Mouse (Mus musculus) hindbrain, embryonic 14.5 days (tissue): Measurements from ENCODE around the gene Jph3. TPM values are rescaled to one million over a fixed set of nuclear protein-coding genes. Genes with fewer than 3 reads are reported as not detected.

Experiments
- ATAC-seq: fragments of 200-750 bp; cut with Nextera tagmentation; 2 replicates; pipeline ENCODE4 v1.8.0; 2017; ENCODE audit warnings: moderate number of reproducible peaks, mild to moderate bottlenecking, moderate TSS enrichment, moderate library complexity; ENCODE audit not compliant: low FRiP score
- DNase-seq: peaks from one replicate; pipeline ENCODE4 v3.0.0-alpha.2; 2015; ENCODE audit warnings: low spot score
- H3K27ac ChIP-seq: fragments of 300-500 bp; sonication (generic); 2 replicates; pipeline ENCODE4 v1.5.1; 2014; ENCODE audit warnings: mild to moderate bottlenecking, moderate library complexity
- H3K27me3 ChIP-seq: fragments of 300-500 bp; sonication (generic); 2 replicates; pipeline ENCODE4 v1.6.1; 2014; ENCODE audit warnings: mild to moderate bottlenecking, low read length, mixed read lengths; ENCODE audit not compliant: control insufficient read depth, insufficient read depth
- H3K36me3 ChIP-seq: fragments of 300-500 bp; sonication (generic); replicated peaks from 2 replicates; pipeline ENCODE4 v1.6.1; 2014; ENCODE audit not compliant: control insufficient read depth, insufficient read depth
- H3K4me1 ChIP-seq: fragments of 300-500 bp; sonication (generic); replicated peaks from 2 replicates; pipeline ENCODE4 v1.6.1; 2014; ENCODE audit warnings: antibody characterized with exemption, low read length, mixed read lengths; ENCODE audit not compliant: control insufficient read depth, insufficient read depth
- H3K4me2 ChIP-seq: fragments of 300-500 bp; sonication (generic); replicated peaks from 2 replicates; pipeline ENCODE4 v1.6.1; 2014; ENCODE audit warnings: mild to moderate bottlenecking, moderate library complexity
- H3K4me3 ChIP-seq: fragments of 300-500 bp; sonication (generic); replicated peaks from 2 replicates; pipeline ENCODE4 v1.5.1; 2014; ENCODE audit warnings: mild to moderate bottlenecking, low read length
- H3K9ac ChIP-seq: fragments of 300-500 bp; sonication (generic); 2 replicates; pipeline ENCODE4 v1.6.1; 2014
- H3K9me3 ChIP-seq: fragments of 300-500 bp; sonication (generic); 2 replicates; pipeline ENCODE4 v1.6.1; 2016; ENCODE audit warnings: low read length; ENCODE audit not compliant: control insufficient read depth
- WGBS: fragments of 180-500 bp; shearing (Covaris S2); extraction: QIAGEN DNeasy Blood & Tissue Kit; methylation state at CpG from one replicate; pipeline ENCODE4 v1.1.7; 2014; 5-methylcytosine and 5-hydroxymethylcytosine counted together
- polyA plus RNA-seq: library from polyadenylated mRNA; unstranded; fragments of >200 nt; fragmentation: Nextera tagmentation; extraction: Ambion mirVana; gene quantifications from 2 replicates; pipeline ENCODE4 v1.2.1, GENCODE M21; 2014

Gene Jph3
- polyA plus RNA-seq, 1 experiment from 2014 or later, result 93.1 TPM

- Histone ChIP-seq H3K27me3 (no peaks in the 10 kb centered on the region), H3K4me2 (no peak overlapping the region), H3K9me3 (no peaks in the 10 kb centered on the region), H3K9ac (no peak overlapping the region), H3K4me3 (no peak overlapping the region), H3K4me1 (no peaks in the 10 kb centered on the region), H3K36me3 (no peaks in the 10 kb centered on the region), H3K27ac (no peak overlapping the region)
- ATAC-seq (peak; percentile 60; the same call in 1 of the 2 replicates), DNase-seq (no peak)
- 40% methylated on average over 7 of the region's 7 CpGs for WGBS
These were observed 33.7 kb downstream of the Jph3 start for GRCm38 (mm10) chr8:121762999-121763699.

DNA sequence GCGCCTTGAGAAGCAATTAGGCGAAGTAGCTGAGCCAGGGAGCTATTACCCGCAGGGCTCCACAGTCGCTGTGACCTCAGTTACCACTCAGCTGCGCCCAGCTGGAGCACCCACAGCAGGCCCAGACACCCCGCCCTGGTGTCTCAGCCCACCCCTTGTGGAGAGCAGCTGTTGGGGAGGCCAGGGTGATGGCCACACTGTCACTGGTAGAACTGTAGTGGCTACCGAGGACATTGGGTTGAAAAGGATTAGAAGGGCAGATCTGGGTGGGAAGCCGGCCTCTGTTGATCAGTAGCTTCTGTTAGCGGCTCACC lies 34.2 kb downstream of the Jph3 start:
- Histone ChIP-seq H3K9ac (no peak overlapping the region), H3K27me3 (no peaks in the 10 kb centered on the region), H3K4me1 (no peaks in the 10 kb centered on the region), H3K27ac (no peak overlapping the region), H3K36me3 (no peaks in the 10 kb centered on the region), H3K4me3 (no peak overlapping the region), H3K4me2 (no peak overlapping the region), H3K9me3 (no peaks in the 10 kb centered on the region)
- DNase-seq (no peak), ATAC-seq (peak; percentile 27; the same call in 1 of the 2 replicates)
- WGBS, result 59% methylated on average over 9 of the region's 9 CpGs

- no peak for DNase-seq
- no peaks in the 10 kb centered on the region for H3K27me3 ChIP-seq
- H3K9me3 ChIP-seq, result no peaks in the 10 kb centered on the region
- H3K27ac ChIP-seq, result no peak overlapping the region
- H3K9ac ChIP-seq, result no peak overlapping the region
- WGBS, result 78% methylated on average over 7 of the region's 7 CpGs
- no peaks in the 10 kb centered on the region for H3K36me3 ChIP-seq
- H3K4me2 ChIP-seq, result no peak overlapping the region
- no peak overlapping the region for H3K4me3 ChIP-seq
- H3K4me1 ChIP-seq, result no peaks in the 10 kb centered on the region
- no peak for ATAC-seq
These were observed 36.2 kb downstream of the Jph3 start for GRCm38 (mm10) chr8:121765594-121766138.

GRCm38 (mm10) chr8:121769095-121769494 lies 39.7 kb downstream of the Jph3 start:
- no peaks in the 10 kb centered on the region for H3K36me3 ChIP-seq
- WGBS, result 60% methylated on average over 3 of the region's 3 CpGs
- H3K27me3 ChIP-seq, result no peaks in the 10 kb centered on the region
- no peak for DNase-seq
- H3K9ac ChIP-seq, result no peak overlapping the region
- no peak for ATAC-seq
- no peak overlapping the region for H3K27ac ChIP-seq
- no peak overlapping the region for H3K4me3 ChIP-seq
- H3K4me1 ChIP-seq, result peaks cover 13% of the 10 kb centered on the region
- no peak overlapping the region for H3K4me2 ChIP-seq
- no peaks in the 10 kb centered on the region for H3K9me3 ChIP-seq

DNA sequence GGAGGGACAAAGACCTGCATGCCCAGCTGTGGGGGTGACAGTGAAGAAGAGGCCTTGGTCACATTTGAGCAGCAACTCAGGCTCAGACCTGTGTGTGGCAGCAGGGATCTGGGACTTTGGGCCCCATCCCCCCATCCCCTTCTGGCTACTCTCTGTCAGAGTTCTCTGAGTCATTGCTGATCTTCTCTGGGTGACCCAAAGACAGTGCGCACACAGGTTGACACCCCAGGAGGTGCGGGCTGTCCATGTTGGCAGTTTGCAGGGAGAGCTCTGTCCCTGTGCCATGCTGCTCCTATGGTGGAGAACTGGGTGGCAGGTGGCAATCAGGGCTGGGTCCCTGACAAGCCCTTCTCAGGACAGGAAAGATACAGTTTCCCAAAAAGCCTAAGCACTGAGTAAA lies 40.2 kb downstream of the Jph3 start:
- Histone ChIP-seq H3K36me3 (no peaks in the 10 kb centered on the region), H3K9me3 (no peaks in the 10 kb centered on the region), H3K27ac (no peak overlapping the region), H3K27me3 (no peaks in the 10 kb centered on the region), H3K4me1 (peaks cover 13% of the 10 kb centered on the region), H3K4me2 (no peak overlapping the region), H3K4me3 (no peak overlapping the region), H3K9ac (no peak overlapping the region)
- ATAC-seq (no peak), DNase-seq (no peak)
- WGBS, result 98% methylated on average over 2 of the region's 2 CpGs

DNA sequence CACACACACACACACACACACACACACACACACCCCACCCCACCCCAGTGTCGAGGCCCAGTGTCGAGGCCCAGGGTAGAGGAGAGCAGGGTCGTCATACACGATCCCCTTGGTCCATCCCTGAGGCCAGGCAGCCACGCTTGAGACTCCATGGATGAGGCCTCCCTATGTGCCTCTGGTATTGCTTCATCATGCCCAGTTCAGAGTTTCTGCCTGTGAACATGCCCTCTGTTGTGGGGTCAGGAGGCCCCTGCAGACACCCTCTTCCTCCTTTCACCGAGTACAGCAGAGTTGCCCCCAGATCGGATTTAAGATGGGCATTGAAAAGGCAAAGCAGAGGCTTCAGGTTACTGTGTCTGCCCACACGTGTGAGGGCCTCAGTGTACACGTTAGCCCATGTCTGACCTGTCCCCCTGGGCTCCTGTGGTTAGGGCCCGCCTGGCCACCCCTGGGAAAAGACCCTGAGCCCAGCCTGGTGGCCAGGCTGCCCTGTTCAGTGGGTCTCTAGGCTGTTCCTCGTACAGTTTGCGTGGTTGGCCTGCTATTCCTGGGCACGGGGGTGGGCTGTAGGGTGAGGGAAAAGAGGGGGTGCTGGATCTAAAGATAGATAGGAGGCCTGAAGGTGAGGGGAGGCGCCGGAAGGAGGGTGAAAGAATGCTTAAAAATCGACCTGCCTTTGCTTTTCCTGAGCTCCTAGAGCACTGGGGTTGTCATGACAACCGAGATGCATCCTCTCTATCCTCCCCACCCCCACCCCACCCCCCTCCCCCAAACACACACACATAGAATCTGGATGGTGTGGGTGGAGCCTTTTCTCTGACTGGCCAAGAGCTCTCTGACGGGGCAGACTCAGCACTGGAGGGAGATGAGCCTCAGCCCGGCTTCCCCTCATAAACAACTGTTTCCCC lies 41.7 kb downstream of the Jph3 start:
- Histone ChIP-seq H3K4me1 (peaks cover 13% of the 10 kb centered on the region), H3K9ac (no peak overlapping the region), H3K4me2 (peak overlapping the region; percentile 28; the same call in 1 of the 2 replicates), H3K27me3 (no peaks in the 10 kb centered on the region), H3K9me3 (no peaks in the 10 kb centered on the region), H3K36me3 (no peaks in the 10 kb centered on the region), H3K4me3 (no peak overlapping the region), H3K27ac (no peak overlapping the region)
- ATAC-seq, result peak; percentile 65
- WGBS, result 24% methylated on average over 19 of the region's 19 CpGs
- no peak for DNase-seq

DNA sequence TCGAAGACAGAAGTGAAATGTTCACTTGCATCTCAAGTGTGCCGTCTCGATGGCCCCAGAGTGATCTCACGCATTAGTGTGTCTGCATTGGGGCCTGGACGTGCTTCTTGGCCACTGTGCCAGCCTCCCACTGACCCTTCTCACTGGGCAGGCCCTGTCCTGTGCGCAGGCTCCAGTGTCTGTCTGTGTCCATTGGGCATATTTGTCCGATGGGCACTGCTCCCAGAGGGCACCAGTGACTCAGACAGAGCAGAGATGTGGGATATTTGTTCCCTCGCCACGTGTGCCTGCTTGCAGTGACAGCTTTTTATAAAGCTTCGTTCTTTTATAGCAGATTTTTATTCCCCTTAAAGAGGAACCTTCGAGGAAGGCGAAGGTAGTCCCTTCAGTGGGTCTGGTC lies 44.5 kb downstream of the Jph3 start:
- Histone ChIP-seq H3K27ac (no peak overlapping the region), H3K9ac (no peak overlapping the region), H3K27me3 (no peaks in the 10 kb centered on the region), H3K4me3 (no peak overlapping the region), H3K4me1 (peaks cover 13% of the 10 kb centered on the region), H3K9me3 (no peaks in the 10 kb centered on the region), H3K36me3 (no peaks in the 10 kb centered on the region), H3K4me2 (no peak overlapping the region)
- ATAC-seq (no peak), DNase-seq (no peak)
- 88% methylated on average over 12 of the region's 12 CpGs for WGBS

GRCm38 (mm10) chr8:121782493-121782892 lies 53.1 kb downstream of the Jph3 start:
- no peak overlapping the region for H3K9ac ChIP-seq
- WGBS, result 75% methylated on average over 5 of the region's 5 CpGs
- H3K4me1 ChIP-seq, result no peaks in the 10 kb centered on the region

GRCm38 (mm10) chr8:121786542-121786941 lies 57.1 kb downstream of the Jph3 start:
- 56% methylated on average over 10 of the region's 10 CpGs for WGBS
- Histone ChIP-seq H3K4me2 (no peak overlapping the region), H3K27ac (no peak overlapping the region), H3K4me1 (no peaks in the 10 kb centered on the region), H3K36me3 (peaks cover 30% of the 10 kb centered on the region; the same call in 1 of the 2 replicates), H3K9ac (no peak overlapping the region), H3K9me3 (no peaks in the 10 kb centered on the region), H3K4me3 (no peak overlapping the region), H3K27me3 (no peaks in the 10 kb centered on the region)
- no peak for DNase-seq
- no peak for ATAC-seq

More at GRCm38 (mm10) chr8:121782493-121782892, 53.1 kb downstream of the Jph3 start:
- H3K36me3 ChIP-seq, result peaks cover 12% of the 10 kb centered on the region; the same call in 1 of the 2 replicates
- H3K9me3 ChIP-seq, result no peaks in the 10 kb centered on the region
- ATAC-seq (no peak), DNase-seq (no peak)
- no peaks in the 10 kb centered on the region for H3K27me3 ChIP-seq
- no peak overlapping the region for H3K27ac ChIP-seq
- no peak overlapping the region for H3K4me3 ChIP-seq
- H3K4me2 ChIP-seq, result no peak overlapping the region
